Mouse (Mus musculus): ENCODE results near the gene H2afv.

DNA sequence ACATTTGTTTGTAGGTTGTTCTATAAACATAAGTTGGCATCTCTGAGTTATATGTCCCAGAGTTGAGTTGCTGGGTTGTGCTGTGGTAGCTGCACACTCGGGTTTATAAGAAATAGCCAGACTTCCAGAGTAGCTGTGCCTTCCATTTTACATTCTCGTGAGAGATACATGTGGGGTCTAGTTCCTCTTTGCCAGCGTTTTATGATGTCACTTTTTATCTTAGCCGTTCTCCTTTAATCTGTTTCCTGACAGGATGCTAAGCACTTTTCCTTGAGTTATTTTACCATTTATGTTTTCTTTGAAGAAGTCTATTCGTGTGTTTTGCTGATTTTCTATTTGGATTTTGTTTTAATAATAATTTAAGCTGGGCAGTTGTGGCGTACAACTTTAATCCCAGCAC is 51.4 kb downstream of the H2afv start:
- no peak for TF ChIP-seq GATA1 (IDR thresholded peaks at IDR 0.05; ENCODE audit: borderline replicate concordance, low read length)
- no peak for TF ChIP-seq FLI1 (IDR thresholded peaks at IDR 0.05; ENCODE audit: low read length)

Measured in megakaryocyte, embryonic 14.5 days (primary cell).